Mouse (Mus musculus): ENCODE data around the gene Med4. TPM values are rescaled to one million over a fixed set of nuclear protein-coding genes. Genes with fewer than 3 reads are reported as not detected.
"Not testable (repeated sequence)": the region's sequence is repeated elsewhere in the genome, so short reads cannot be mapped to it uniquely, and the experiment has no call there.

Gene Med4
- polyA plus RNA-seq, 1 experiment from 2014 or later, result 81.8 TPM

- Histone ChIP-seq H3K9me3 (replicated peaks) (no peaks in the 10 kb centered on the region), H3K4me3 (no peak overlapping the region), H3K27ac (no peak overlapping the region), H3K4me2 (replicated peaks) (no peak overlapping the region), H3K9ac (no peak overlapping the region), H3K4me1 (peaks cover 11% of the 10 kb centered on the region), H3K27me3 (peaks cover 3% of the 10 kb centered on the region; the same call in 1 of the 2 replicates), H3K36me3 (no peaks in the 10 kb centered on the region)
- no peak for ATAC-seq (ENCODE audit: low FRiP score)
- 58% methylated on average over 8 of the region's 8 CpGs for WGBS
Observed at GRCm38 (mm10) chr14:73506283-73506682, 3.5 kb upstream of the Med4 start.

DNA sequence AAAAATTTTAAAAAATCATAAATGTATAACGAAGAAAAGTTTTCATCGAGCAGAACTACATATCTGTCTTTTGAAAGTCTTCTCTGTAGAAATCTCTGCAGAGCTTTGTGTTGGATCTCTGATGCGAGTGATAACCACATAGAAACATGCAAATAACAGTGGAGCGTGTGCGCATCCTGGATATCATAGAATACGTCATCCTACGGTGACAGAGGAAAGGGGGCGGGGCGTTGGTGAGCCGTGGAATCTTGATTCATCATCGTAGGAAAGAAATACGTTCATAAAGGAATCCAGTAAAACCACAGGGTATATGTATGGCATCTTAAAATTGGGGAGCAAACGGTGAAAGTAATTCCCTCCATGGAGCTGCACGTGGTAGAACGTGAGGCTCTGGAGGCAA is 2.6 kb upstream of the Med4 start:
- Histone ChIP-seq H3K4me2 (replicated peaks) (no peak overlapping the region), H3K27ac (no peak overlapping the region), H3K4me3 (no peak overlapping the region), H3K9ac (no peak overlapping the region), H3K36me3 (peaks cover 3% of the 10 kb centered on the region), H3K27me3 (peaks cover 3% of the 10 kb centered on the region; the same call in 1 of the 2 replicates), H3K9me3 (replicated peaks) (no peaks in the 10 kb centered on the region), H3K4me1 (peaks cover 9% of the 10 kb centered on the region)
- WGBS, result 88% methylated on average over 15 of the region's 15 CpGs
- ATAC-seq (ENCODE audit: low FRiP score), result no peak

GRCm38 (mm10) chr14:73507702-73508376 is 2.0 kb upstream of the Med4 start:
- no peak overlapping the region for H3K9ac ChIP-seq
- no peak for ATAC-seq (ENCODE audit: low FRiP score)
- H3K27me3 ChIP-seq, result peaks cover 3% of the 10 kb centered on the region; the same call in 1 of the 2 replicates
- no peak overlapping the region for H3K27ac ChIP-seq
- peaks cover 9% of the 10 kb centered on the region for H3K4me1 ChIP-seq
- no peak overlapping the region for H3K4me2 ChIP-seq (replicated peaks)
- no peaks in the 10 kb centered on the region for H3K9me3 ChIP-seq (replicated peaks)
- WGBS, result 67% methylated on average over 11 of the region's 11 CpGs
- H3K36me3 ChIP-seq, result peaks cover 7% of the 10 kb centered on the region
- H3K4me3 ChIP-seq, result no peak overlapping the region

DNA sequence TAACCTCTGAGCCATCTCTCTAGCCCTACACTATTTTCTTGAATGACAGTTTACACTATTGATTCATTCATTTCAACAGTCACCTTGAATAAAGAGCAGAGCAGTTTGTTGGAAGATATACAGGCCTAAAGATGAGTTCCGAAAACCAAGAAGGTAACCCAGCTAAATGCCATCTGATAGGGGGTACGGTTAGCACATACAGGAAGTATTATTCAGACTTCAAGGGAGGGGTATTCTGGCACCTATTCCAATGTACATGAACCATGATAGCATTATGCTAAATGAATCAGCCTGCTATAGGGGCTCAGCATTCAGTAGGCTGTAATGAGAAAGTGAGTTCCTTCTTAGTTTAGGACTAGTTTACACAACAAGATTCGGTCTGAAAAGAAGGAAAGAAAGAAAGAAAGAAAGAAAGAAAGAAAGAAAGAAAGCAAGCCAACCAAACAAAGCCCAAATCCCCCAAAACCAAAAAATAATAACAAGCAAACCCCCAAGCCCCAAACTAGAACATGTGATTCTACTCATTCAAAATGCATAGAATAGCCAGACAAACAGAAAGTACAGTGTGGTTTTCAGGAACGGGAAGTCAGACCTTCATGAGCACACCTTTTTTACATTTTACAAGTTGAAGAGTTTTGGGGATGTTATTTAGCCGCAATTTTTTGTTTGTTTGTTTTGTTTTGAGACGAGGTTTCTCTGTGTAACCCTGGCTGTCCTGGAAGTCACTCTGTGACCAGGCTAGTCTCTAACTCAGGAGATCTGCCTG is 1.0 kb upstream of the Med4 start:
- Histone ChIP-seq H3K36me3 (peaks cover 8% of the 10 kb centered on the region), H3K9ac (no peak overlapping the region), H3K4me1 (peaks cover 9% of the 10 kb centered on the region), H3K4me3 (no peak overlapping the region), H3K9me3 (replicated peaks) (no peaks in the 10 kb centered on the region), H3K27ac (no peak overlapping the region), H3K27me3 (peaks cover 3% of the 10 kb centered on the region; the same call in 1 of the 2 replicates), H3K4me2 (replicated peaks) (no peak overlapping the region)
- no peak for ATAC-seq (ENCODE audit: low FRiP score)
- WGBS, result 94% methylated on average over 6 of the region's 6 CpGs

- no peak overlapping the region for H3K27ac ChIP-seq
- H3K4me1 ChIP-seq, result 0 out of 2 replicates have a peak, but pooled peaks cover 2% of the 10 kb centered on the region
- H3K4me2 ChIP-seq (replicated peaks), result peak overlapping the region; percentile 38; the same call in 1 of the 2 replicates
- H3K9ac ChIP-seq, result peak overlapping the region; percentile 50; the same call in 1 of the 2 replicates
- WGBS, result 79% methylated on average over 3 of the region's 3 CpGs
- ATAC-seq (ENCODE audit: low FRiP score), result no peak
- no peaks in the 10 kb centered on the region for H3K36me3 ChIP-seq
- no peaks in the 10 kb centered on the region for H3K9me3 ChIP-seq (replicated peaks)
- no peak overlapping the region for H3K4me3 ChIP-seq
- H3K27me3 ChIP-seq, result no peaks in the 10 kb centered on the region
Observed at GRCm38 (mm10) chr14:73524136-73524535, 14.3 kb downstream of the Med4 start.

GRCm38 (mm10) chr14:73524766-73525448 is 15.1 kb downstream of the Med4 start, which contains the start of gene Sucla2:
Sucla2 (plus strand) TSS chr14:73525319.
- H3K4me1 ChIP-seq, result 0 out of 2 replicates have a peak, but pooled peaks cover 2% of the 10 kb centered on the region
- H3K4me3 ChIP-seq, result peak within 1 kb of the TSS; percentile 47
- H3K27me3 ChIP-seq, result no peaks in the 10 kb centered on the region
- ATAC-seq (ENCODE audit: low FRiP score), result peak; percentile 99
- peak within 1 kb of the TSS; percentile 38 for H3K4me2 ChIP-seq (replicated peaks)
- no peaks in the 10 kb centered on the region for H3K9me3 ChIP-seq (replicated peaks)
- WGBS, result under 1% methylated on average over 41 of the region's 41 CpGs
- no peaks in the 10 kb centered on the region for H3K36me3 ChIP-seq
- peak within 1 kb of the TSS; percentile 56 for H3K9ac ChIP-seq
- H3K27ac ChIP-seq, result peak within 1 kb of the TSS; percentile 90

DNA sequence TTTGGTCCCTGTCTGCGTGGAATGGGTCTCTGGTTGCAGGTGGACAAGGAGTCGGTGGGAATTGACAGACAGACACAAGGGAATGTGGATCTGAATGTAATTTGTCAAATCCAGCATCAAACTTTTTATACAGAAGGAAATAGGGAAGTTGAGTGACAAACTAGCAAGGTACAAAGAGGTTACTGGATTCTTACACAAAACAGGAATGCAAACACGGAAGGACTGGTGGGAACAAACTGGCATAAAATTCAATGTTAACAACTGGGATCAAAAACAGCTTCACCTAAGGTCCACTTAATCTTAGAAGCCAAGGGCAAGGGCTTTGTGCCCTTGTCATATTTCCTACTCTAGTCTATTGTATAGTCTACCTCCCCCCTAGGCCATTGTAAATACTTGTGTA is 18.8 kb downstream of the Med4 start:
- 87% methylated on average over 3 of the region's 3 CpGs for WGBS
- not testable (repeated sequence) for ATAC-seq (ENCODE audit: low FRiP score); H3K36me3 ChIP-seq; H3K4me2 ChIP-seq (replicated peaks); H3K9me3 ChIP-seq (replicated peaks); H3K4me3 ChIP-seq; H3K27ac ChIP-seq; H3K9ac ChIP-seq; H3K27me3 ChIP-seq; H3K4me1 ChIP-seq

GRCm38 (mm10) chr14:73533755-73534465 is 24.1 kb downstream of the Med4 start:
- Histone ChIP-seq H3K9me3 (replicated peaks) (no peaks in the 10 kb centered on the region), H3K9ac (no peak overlapping the region), H3K4me1 (no peaks in the 10 kb centered on the region), H3K4me2 (replicated peaks) (no peak overlapping the region), H3K4me3 (no peak overlapping the region), H3K27ac (no peak overlapping the region), H3K27me3 (no peaks in the 10 kb centered on the region), H3K36me3 (no peaks in the 10 kb centered on the region)
- no peak for ATAC-seq (ENCODE audit: low FRiP score)
- 71% methylated on average over 6 of the region's 6 CpGs for WGBS

GRCm38 (mm10) chr14:73535641-73536040 is 25.8 kb downstream of the Med4 start:
- H3K9ac ChIP-seq, result no peak overlapping the region
- no peaks in the 10 kb centered on the region for H3K36me3 ChIP-seq
- no peaks in the 10 kb centered on the region for H3K4me1 ChIP-seq
- no peaks in the 10 kb centered on the region for H3K9me3 ChIP-seq (replicated peaks)
- no peak for ATAC-seq (ENCODE audit: low FRiP score)
- H3K4me3 ChIP-seq, result no peak overlapping the region
- WGBS, result 84% methylated on average over 2 of the region's 2 CpGs
- no peak overlapping the region for H3K4me2 ChIP-seq (replicated peaks)
- H3K27me3 ChIP-seq, result no peaks in the 10 kb centered on the region
- H3K27ac ChIP-seq, result no peak overlapping the region

DNA sequence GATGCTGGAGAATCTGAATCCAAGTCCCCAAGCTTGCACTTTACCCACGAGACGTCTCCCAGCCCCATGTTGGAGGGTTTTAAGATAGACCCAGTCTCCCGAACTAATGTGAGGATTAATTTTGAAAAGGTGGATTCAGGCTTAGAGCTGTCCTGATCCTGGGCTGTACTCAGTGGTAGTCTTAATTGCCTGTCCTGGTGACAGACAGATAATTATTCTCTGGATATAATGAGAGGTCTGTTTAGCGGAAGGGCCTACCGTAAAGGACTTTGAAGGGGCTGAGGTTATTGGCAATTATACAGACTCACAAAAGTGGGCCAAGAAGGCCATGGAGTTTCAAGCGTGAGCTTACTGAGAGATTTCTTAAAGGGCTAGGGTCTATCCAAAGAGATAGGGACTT is 34.0 kb downstream of the Med4 start:
- Histone ChIP-seq H3K9ac (no peak overlapping the region), H3K27ac (no peak overlapping the region), H3K9me3 (replicated peaks) (no peaks in the 10 kb centered on the region), H3K4me1 (no peaks in the 10 kb centered on the region), H3K4me2 (replicated peaks) (no peak overlapping the region), H3K36me3 (no peaks in the 10 kb centered on the region), H3K27me3 (no peaks in the 10 kb centered on the region), H3K4me3 (no peak overlapping the region)
- no peak for ATAC-seq (ENCODE audit: low FRiP score)
- 74% methylated on average over 6 of the region's 6 CpGs for WGBS

GRCm38 (mm10) chr14:73547034-73547433 is 37.2 kb downstream of the Med4 start:
- ATAC-seq (ENCODE audit: low FRiP score), result no peak
- no peak overlapping the region for H3K4me3 ChIP-seq
- no peak overlapping the region for H3K9ac ChIP-seq
- H3K4me1 ChIP-seq, result 0 out of 2 replicates have a peak, but pooled peaks cover under 1% of the 10 kb centered on the region
- no peaks in the 10 kb centered on the region for H3K27me3 ChIP-seq
- no peaks in the 10 kb centered on the region for H3K36me3 ChIP-seq
- 66% methylated on average over 4 of the region's 4 CpGs for WGBS
- H3K27ac ChIP-seq, result no peak overlapping the region
- H3K9me3 ChIP-seq (replicated peaks), result no peaks in the 10 kb centered on the region
- H3K4me2 ChIP-seq (replicated peaks), result no peak overlapping the region

DNA sequence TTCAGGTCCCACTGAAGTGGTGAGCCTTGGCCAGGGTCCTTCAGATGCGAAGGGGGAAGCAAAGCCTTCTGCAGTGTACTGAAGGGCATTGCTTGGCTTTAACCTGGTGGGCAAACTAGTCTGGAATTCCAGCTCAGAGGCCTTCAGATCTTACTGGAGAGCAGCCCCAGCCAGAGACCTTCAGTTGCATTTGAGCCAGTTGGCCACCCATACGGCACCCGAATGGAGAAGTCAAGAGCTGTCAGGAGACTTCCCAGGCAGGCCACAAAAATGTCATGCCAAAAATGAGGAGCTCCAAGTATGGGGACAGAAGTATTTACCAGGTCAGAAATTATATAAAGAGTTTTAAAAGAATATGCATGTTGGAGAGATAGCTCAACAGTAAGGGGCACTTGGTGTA is 38.2 kb downstream of the Med4 start, which contains the start of gene Nudt15:
Gene Nudt15 (minus strand): TSS at position 192 of the 400 bp plus-strand sequence.
- no peaks in the 10 kb centered on the region for H3K27me3 ChIP-seq
- ATAC-seq (ENCODE audit: low FRiP score), result no peak
- H3K4me2 ChIP-seq (replicated peaks), result no peak within 1 kb of the TSS
- no peak within 1 kb of the TSS for H3K27ac ChIP-seq
- 0 out of 2 replicates have a peak, but pooled peaks cover 2% of the 10 kb centered on the region for H3K4me1 ChIP-seq
- H3K4me3 ChIP-seq, result no peak within 1 kb of the TSS
- no peaks in the 10 kb centered on the region for H3K9me3 ChIP-seq (replicated peaks)
- no peak within 1 kb of the TSS for H3K9ac ChIP-seq
- H3K36me3 ChIP-seq, result no peaks in the 10 kb centered on the region
- WGBS, result 90% methylated on average over 3 of the region's 3 CpGs
